Mouse (Mus musculus) stomach, postnatal 0 days (tissue): ENCODE data around the gene Cd68. TPM values are rescaled to one million over a fixed set of nuclear protein-coding genes. Genes with fewer than 3 reads are reported as not detected.

ENCODE experiments used
- ATAC-seq: fragments of 200-750 bp; cut with Nextera tagmentation; 2 replicates; pipeline ENCODE4 v1.8.0; 2017; ENCODE audit not compliant: low FRiP score, low TSS enrichment
- DNase-seq: peaks from one replicate; pipeline ENCODE4 v3.0.0-alpha.2; 2016; ENCODE audit warnings: low spot score
- H3K27ac ChIP-seq: fragments of 300-500 bp; sonication (generic); replicated peaks from 2 replicates; pipeline ENCODE4 v1.5.1; 2014; ENCODE audit warnings: mild to moderate bottlenecking, control low read depth
- H3K27me3 ChIP-seq: fragments of 300-500 bp; sonication (generic); 2 replicates; pipeline ENCODE4 v1.6.1; 2014; ENCODE audit warnings: low read length; ENCODE audit not compliant: control insufficient read depth, insufficient read depth
- H3K36me3 ChIP-seq: fragments of 300-500 bp; sonication (generic); 2 replicates; pipeline ENCODE4 v1.6.1; 2014; ENCODE audit warnings: low read length, mixed read lengths; ENCODE audit not compliant: control insufficient read depth, insufficient read depth
- H3K4me1 ChIP-seq: fragments of 300-500 bp; sonication (generic); replicated peaks from 2 replicates; pipeline ENCODE4 v1.6.1; 2014; ENCODE audit warnings: antibody characterized with exemption; ENCODE audit not compliant: control insufficient read depth, insufficient read depth
- H3K4me2 ChIP-seq: fragments of 300-500 bp; sonication (generic); replicated peaks from 2 replicates; pipeline ENCODE4 v1.6.1; 2014; ENCODE audit warnings: low read depth, mild to moderate bottlenecking, control low read depth, moderate library complexity
- H3K4me3 ChIP-seq: fragments of 300-500 bp; sonication (generic); 2 replicates; pipeline ENCODE4 v1.5.1; 2014; ENCODE audit warnings: low read depth, low read length, control low read depth
- H3K9ac ChIP-seq: fragments of 300-500 bp; sonication (generic); 2 replicates; pipeline ENCODE4 v1.6.1; 2014; ENCODE audit warnings: mild to moderate bottlenecking, low read length, control low read depth, mixed read lengths
- H3K9me3 ChIP-seq: fragments of 300-500 bp; sonication (generic); 2 replicates; pipeline ENCODE4 v1.6.1; 2016; ENCODE audit warnings: low read length; ENCODE audit not compliant: control insufficient read depth
- CTCF ChIP-seq: IDR thresholded peaks from 2 replicates; pipeline ENCODE4 v1.5.1; 2016; ENCODE audit warnings: antibody characterized with exemption, low read depth, mild to moderate bottlenecking, moderate library complexity
- EP300 ChIP-seq: optimal IDR thresholded peaks from 2 replicates; pipeline ENCODE3; 2016; ENCODE audit warnings: antibody characterized with exemption
- WGBS: fragments of 180-500 bp; shearing (Covaris S2); extraction: QIAGEN DNeasy Blood & Tissue Kit; methylation state at CpG from one replicate; pipeline ENCODE4 v1.1.7; 2014; 5-methylcytosine and 5-hydroxymethylcytosine counted together
- polyA plus RNA-seq: library from polyadenylated mRNA; unstranded; fragments of >200 nt; fragmentation: Nextera tagmentation; extraction: Ambion mirVana; gene quantifications from 2 replicates; pipeline ENCODE4 v1.2.1, GENCODE M21; 2015

Gene Cd68
- polyA plus RNA-seq, 1 experiment from 2014 or later, result 17.9 TPM

- H3K4me3 ChIP-seq, result no peak overlapping the region
- DNase-seq (no peak), ATAC-seq (no peak)
- H3K36me3 ChIP-seq, result no peaks in the 10 kb centered on the region
- H3K4me1 ChIP-seq, result no peaks in the 10 kb centered on the region
- no peak overlapping the region for H3K27ac ChIP-seq
- TF ChIP-seq CTCF, result no peak
- H3K27me3 ChIP-seq, result no peaks in the 10 kb centered on the region
- H3K9ac ChIP-seq, result no peak overlapping the region
- WGBS, result 73% methylated on average over 9 of the region's 9 CpGs
- H3K4me2 ChIP-seq, result no peak overlapping the region
- no peaks in the 10 kb centered on the region for H3K9me3 ChIP-seq
Observed at GRCm38 (mm10) chr11:69692196-69692811, 26.4 kb upstream of the Cd68 start.

GRCm38 (mm10) chr11:69689891-69690290 is 23.9 kb upstream of the Cd68 start:
- Histone ChIP-seq H3K27ac (no peak overlapping the region), H3K4me1 (peaks cover 9% of the 10 kb centered on the region), H3K9me3 (no peaks in the 10 kb centered on the region), H3K27me3 (no peaks in the 10 kb centered on the region), H3K4me3 (no peak overlapping the region), H3K36me3 (no peaks in the 10 kb centered on the region), H3K4me2 (no peak overlapping the region), H3K9ac (no peak overlapping the region)
- TF ChIP-seq EP300 (no peak), CTCF (no peak)
- ATAC-seq (no peak), DNase-seq (no peak)
- 91% methylated on average over 1 of the region's 1 CpGs for WGBS

GRCm38 (mm10) chr11:69687061-69687460 is 21.1 kb upstream of the Cd68 start:
- no peak for TF ChIP-seq CTCF
- no peak for TF ChIP-seq EP300
- Histone ChIP-seq H3K4me3 (no peak overlapping the region), H3K4me2 (0 out of 2 replicates have a peak overlapping the region, but pooled peaks have one; percentile 17), H3K27ac (peak overlapping the region; percentile 74), H3K9ac (no peak overlapping the region), H3K4me1 (peaks cover 9% of the 10 kb centered on the region), H3K27me3 (no peaks in the 10 kb centered on the region), H3K36me3 (no peaks in the 10 kb centered on the region), H3K9me3 (no peaks in the 10 kb centered on the region)
- ATAC-seq (no peak), DNase-seq (no peak)
- 43% methylated on average over 5 of the region's 5 CpGs for WGBS

GRCm38 (mm10) chr11:69686377-69686776 is 20.4 kb upstream of the Cd68 start:
- H3K36me3 ChIP-seq, result no peaks in the 10 kb centered on the region
- H3K4me1 ChIP-seq, result peaks cover 9% of the 10 kb centered on the region
- H3K4me2 ChIP-seq, result no peak overlapping the region
- no peaks in the 10 kb centered on the region for H3K9me3 ChIP-seq
- ATAC-seq (no peak), DNase-seq (peak; percentile 84)
- WGBS, result 11% methylated on average over 4 of the region's 4 CpGs
- TF ChIP-seq EP300 (no peak), CTCF (no peak)
- no peak overlapping the region for H3K4me3 ChIP-seq
- H3K27ac ChIP-seq, result peak overlapping the region; percentile 74
- no peaks in the 10 kb centered on the region for H3K27me3 ChIP-seq
- no peak overlapping the region for H3K9ac ChIP-seq

- H3K36me3 ChIP-seq, result no peaks in the 10 kb centered on the region
- 39% methylated on average over 10 of the region's 10 CpGs for WGBS
- peak within 1 kb of the TSS; percentile 31; the same call in 1 of the 2 replicates for H3K4me2 ChIP-seq
- DNase-seq, result peak; percentile 56
- H3K27me3 ChIP-seq, result no peaks in the 10 kb centered on the region
- peak; percentile 30; the same call in 1 of the 2 replicates for ATAC-seq
- peak within 1 kb of the TSS; percentile 92 for H3K27ac ChIP-seq
- peak within 1 kb of the TSS; percentile 51 for H3K9ac ChIP-seq
- peaks cover 12% of the 10 kb centered on the region for H3K4me1 ChIP-seq
- no peak within 1 kb of the TSS for H3K4me3 ChIP-seq
- H3K9me3 ChIP-seq, result no peaks in the 10 kb centered on the region
- no peak for TF ChIP-seq EP300
- no peak for TF ChIP-seq CTCF
Observed at GRCm38 (mm10) chr11:69685526-69686148, 19.7 kb upstream of the Cd68 start, which contains the start of gene Tnfsf13. TSS of gene Tnfsf13 (minus strand) at chr11:69685784.

GRCm38 (mm10) chr11:69684936-69685335 is 19.0 kb upstream of the Cd68 start:
- TF ChIP-seq CTCF (no peak), EP300 (no peak)
- 88% methylated on average over 6 of the region's 6 CpGs for WGBS
- no peak overlapping the region for H3K4me2 ChIP-seq
- no peaks in the 10 kb centered on the region for H3K36me3 ChIP-seq
- peak overlapping the region; percentile 92 for H3K27ac ChIP-seq
- DNase-seq (no peak), ATAC-seq (no peak)
- H3K27me3 ChIP-seq, result no peaks in the 10 kb centered on the region
- H3K4me1 ChIP-seq, result peaks cover 12% of the 10 kb centered on the region
- H3K4me3 ChIP-seq, result no peak overlapping the region
- H3K9ac ChIP-seq, result peak overlapping the region; percentile 8; the same call in 1 of the 2 replicates
- no peaks in the 10 kb centered on the region for H3K9me3 ChIP-seq
